Mouse (Mus musculus) urinary bladder, postnatal 10 days (tissue): ENCODE results near the gene Gm20695.

Experiments used
- DNase-seq: peaks from one replicate; pipeline ENCODE4 v3.0.0; 2022; ENCODE audit warnings: low spot score

Gene Gm20695

GRCm38 (mm10) chr16:3895173-3895792 lies 10.8 kb downstream of the Gm20695 start:
- no peak for DNase-seq

GRCm38 (mm10) chr16:3896046-3896445 lies 11.6 kb downstream of the Gm20695 start:
- DNase-seq, result no peak

- no peak for DNase-seq
These were observed 12.1 kb downstream of the Gm20695 start for GRCm38 (mm10) chr16:3896553-3896952.

- no peak for DNase-seq
These were observed 23.0 kb downstream of the Gm20695 start for GRCm38 (mm10) chr16:3907471-3907870.

- peak; percentile 74 for DNase-seq
These were observed 24.2 kb downstream of the Gm20695 start, which contains the start of the genes 1700037C18Rik and Cluap1 for GRCm38 (mm10) chr16:3908537-3909111. 1700037C18Rik (minus strand) TSS chr16:3908689. Cluap1 (plus strand) TSS chr16:3908801.

- DNase-seq, result no peak
These were observed 24.7 kb downstream of the Gm20695 start for GRCm38 (mm10) chr16:3909118-3909517.

GRCm38 (mm10) chr16:3920756-3921155 lies 36.3 kb downstream of the Gm20695 start:
- no peak for DNase-seq

GRCm38 (mm10) chr16:3923515-3923914 lies 39.1 kb downstream of the Gm20695 start:
- DNase-seq, result no peak

- DNase-seq, result no peak
These were observed 39.5 kb downstream of the Gm20695 start for GRCm38 (mm10) chr16:3923966-3924365.

GRCm38 (mm10) chr16:3928582-3928981 lies 44.1 kb downstream of the Gm20695 start:
- DNase-seq, result no peak

- no peak for DNase-seq
These were observed 44.7 kb downstream of the Gm20695 start for GRCm38 (mm10) chr16:3929151-3929550.

GRCm38 (mm10) chr16:3933536-3933935 lies 49.1 kb downstream of the Gm20695 start:
- no peak for DNase-seq

- no peak for DNase-seq
These were observed 49.6 kb downstream of the Gm20695 start for GRCm38 (mm10) chr16:3934091-3934490.

- DNase-seq, result no peak
These were observed 50.3 kb downstream of the Gm20695 start for GRCm38 (mm10) chr16:3934701-3935100.

- no peak for DNase-seq
These were observed 66.7 kb downstream of the Gm20695 start for GRCm38 (mm10) chr16:3951141-3951540.

GRCm38 (mm10) chr16:3956369-3956768 lies 71.9 kb downstream of the Gm20695 start:
- no peak for DNase-seq

- DNase-seq, result no peak
These were observed 74.8 kb downstream of the Gm20695 start for GRCm38 (mm10) chr16:3959261-3959660.

GRCm38 (mm10) chr16:3964990-3965389 lies 80.5 kb downstream of the Gm20695 start:
- DNase-seq, result no peak

- no peak for DNase-seq
These were observed 81.1 kb downstream of the Gm20695 start for GRCm38 (mm10) chr16:3965534-3965933.
